Mouse (Mus musculus): ENCODE data around the gene Hoxa13. TPM values are rescaled to one million over a fixed set of nuclear protein-coding genes. Genes with fewer than 3 reads are reported as not detected.

Hoxa13 gene
- not detected in 2 replicates for polyA plus RNA-seq (2012; rRNA removed)

DNA sequence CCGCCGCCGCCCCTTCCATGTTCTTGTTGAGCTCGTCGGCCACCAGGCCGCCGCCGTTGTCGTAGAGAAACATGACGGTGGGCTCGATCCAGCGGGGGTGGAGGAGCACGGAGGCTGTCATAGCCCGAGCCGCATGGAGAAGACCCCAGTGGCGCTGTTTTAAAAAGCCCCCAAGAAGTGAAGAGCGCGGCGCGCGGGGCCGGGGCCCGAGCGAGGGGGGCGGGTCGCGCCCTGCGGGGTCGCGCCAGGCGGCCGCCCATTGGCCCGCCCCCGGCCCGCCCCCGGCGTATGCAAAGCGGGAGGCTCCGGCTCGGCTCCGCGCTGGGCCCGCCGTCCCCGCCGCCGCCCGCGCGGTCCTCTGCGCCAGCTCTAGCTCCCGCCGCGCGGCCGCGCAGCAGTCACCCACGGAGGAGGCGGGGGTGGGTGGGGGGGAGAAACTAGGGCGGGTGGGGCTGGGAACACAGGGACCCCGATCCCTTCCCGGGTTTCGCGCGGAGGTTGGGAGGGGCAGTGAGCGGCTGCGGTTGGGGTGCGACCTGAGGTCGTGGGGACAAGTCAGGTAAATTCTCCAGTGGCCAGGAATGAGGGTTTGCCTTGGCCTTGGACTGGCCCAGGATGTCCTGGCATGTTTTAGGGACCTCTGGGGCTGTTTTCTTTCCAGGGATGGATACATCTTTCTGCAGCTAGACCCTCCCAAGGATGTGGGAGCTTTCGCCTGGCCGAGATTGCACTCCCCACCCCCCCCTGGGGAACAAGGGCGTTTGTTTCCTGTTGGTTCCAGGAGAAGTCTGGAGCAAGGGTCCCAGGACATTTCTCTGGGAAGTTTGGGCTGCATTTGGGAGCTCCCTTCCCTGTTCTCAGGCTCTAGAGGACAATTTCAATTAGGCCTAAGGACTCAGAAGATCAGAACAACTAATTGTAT is at the start of gene Hoxa13:
Gene Hoxa13, minus strand, starts transcription at position 227 of the 922 bp plus-strand sequence.
- 2% methylated on average over 49 of the region's 72 CpGs for WGBS
- no peak for DNase-seq (ENCODE audit: low read depth, low spot score)

DNA sequence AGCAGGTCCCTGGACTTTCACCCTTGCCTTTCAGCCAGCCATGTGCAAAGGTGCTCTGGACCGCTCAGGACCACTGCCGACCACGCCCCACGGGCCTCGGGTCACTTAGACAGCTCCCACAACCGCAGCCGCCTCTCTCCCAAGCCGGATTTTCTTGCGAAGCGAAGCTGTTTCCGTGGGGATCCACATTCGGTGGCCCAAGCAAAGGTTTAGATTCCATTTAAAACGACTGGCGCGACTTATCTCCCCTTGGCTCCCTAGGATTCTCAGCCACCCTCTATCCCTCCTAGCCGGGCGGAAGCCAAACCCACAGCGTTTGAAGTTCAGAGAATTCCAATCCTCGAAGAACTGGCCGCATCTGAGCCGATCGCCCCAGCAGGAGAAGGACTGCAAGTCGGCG is 49.7 kb upstream of the Hoxa13 start:
- no peak for DNase-seq (ENCODE audit: low read depth, low spot score)
- 13% methylated on average over 24 of the region's 24 CpGs for WGBS

DNA sequence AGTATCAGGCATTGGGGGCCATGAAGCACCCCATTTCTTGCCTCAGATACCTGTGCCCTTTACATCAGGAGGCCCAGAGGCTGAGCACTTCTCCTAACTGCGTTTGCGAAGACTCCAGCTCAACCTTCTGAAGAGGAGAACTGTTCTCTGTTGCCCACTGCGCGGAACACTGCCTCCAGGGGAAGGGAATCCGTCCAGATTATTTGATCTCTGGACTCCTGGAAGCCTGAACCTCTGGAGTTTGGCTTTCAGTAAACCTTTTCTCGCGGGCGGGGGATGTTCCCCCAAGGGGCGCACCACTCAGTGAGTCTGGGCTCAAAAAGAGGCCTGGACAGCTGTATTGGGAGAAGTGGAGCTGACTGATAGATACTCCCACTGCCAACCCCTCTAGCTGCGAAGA is 49.1 kb upstream of the Hoxa13 start:
- DNase-seq (ENCODE audit: low read depth, low spot score): no peak
- WGBS: 73% methylated on average over 10 of the region's 10 CpGs

DNA sequence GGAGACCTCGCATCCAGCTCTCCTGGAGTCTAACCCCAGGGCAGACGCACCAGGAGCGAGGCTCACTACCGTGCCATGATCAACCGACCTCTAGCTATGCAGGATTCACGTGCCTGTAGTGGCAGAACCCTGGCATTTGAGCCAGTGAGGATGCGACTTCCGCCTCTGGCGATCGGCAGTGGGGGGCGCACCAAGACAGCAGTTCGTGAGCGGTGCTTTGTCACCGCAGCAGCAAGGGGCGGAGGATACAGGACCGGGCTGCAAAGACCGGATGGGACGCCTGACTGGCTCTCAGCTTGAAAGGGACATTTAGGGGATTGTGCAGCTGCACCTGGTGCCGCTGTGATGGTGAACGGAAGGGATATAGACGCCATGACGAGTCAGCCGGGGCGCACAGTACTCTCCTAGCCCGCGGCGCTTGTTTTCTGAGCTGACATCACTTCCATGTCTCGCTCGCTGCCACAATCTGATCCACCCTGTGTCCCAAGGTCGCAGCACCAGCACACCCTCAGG is 45.3 kb upstream of the Hoxa13 start:
- DNase-seq (ENCODE audit: low read depth, low spot score): no peak

GRCm38 (mm10) chr6:52303426-52303825 is 42.7 kb upstream of the Hoxa13 start:
- no peak for DNase-seq (ENCODE audit: low read depth, low spot score)
- 66% methylated on average over 3 of the region's 3 CpGs for WGBS

More for the DNA sequence above, 45.3 kb upstream of the Hoxa13 start:
- WGBS: 2% methylated on average over 30 of the region's 30 CpGs

- no peak for DNase-seq (ENCODE audit: low read depth, low spot score)
- 81% methylated on average over 4 of the region's 4 CpGs for WGBS
Observed at GRCm38 (mm10) chr6:52300806-52301205, 40.1 kb upstream of the Hoxa13 start.

DNA sequence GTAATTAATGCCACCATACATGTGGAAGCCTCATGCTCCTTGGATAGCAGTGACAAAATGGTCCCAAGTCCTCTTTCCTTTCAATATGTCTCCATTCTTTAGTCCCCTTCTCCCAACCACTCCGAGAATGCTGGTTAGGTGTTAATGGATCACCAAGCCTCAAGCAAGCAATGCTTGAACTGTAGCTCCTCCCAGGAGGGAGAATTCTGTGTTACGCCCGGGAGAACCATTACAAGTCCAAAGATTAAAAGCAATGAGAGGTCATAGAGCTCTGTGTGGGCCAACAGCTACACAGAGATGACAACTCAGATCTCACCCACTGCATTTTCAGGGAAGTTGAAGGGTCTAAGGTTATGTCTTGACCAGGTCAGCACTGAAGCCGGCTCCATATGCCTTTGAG is 37.8 kb upstream of the Hoxa13 start:
- DNase-seq (ENCODE audit: low read depth, low spot score): no peak
- WGBS: 38% methylated on average over 4 of the region's 4 CpGs

- no peak for DNase-seq (ENCODE audit: low read depth, low spot score)
- WGBS: 37% methylated on average over 6 of the region's 6 CpGs
Observed at GRCm38 (mm10) chr6:52294616-52295015, 33.9 kb upstream of the Hoxa13 start.

DNA sequence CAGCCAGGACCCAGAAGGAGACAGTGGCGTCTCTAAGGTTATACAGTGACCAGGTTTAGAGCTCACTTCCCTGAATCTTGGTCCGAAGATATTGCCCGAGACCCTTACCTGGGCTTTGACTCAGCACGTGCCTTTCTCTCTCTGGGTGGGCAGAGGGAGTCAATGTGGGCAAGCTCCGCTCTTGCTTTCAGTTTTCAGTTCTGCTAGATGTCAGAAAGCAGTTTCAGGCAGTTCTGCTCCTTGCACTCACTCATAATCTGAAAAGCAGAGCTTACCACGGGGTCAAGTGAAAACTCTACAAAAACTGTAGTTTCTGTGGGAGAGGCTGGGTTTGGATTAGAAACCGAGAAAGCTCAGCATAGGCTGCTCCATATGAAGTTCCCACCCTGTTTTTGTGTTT is 31.6 kb upstream of the Hoxa13 start:
- DNase-seq (ENCODE audit: low read depth, low spot score): no peak
- WGBS: 83% methylated on average over 7 of the region's 7 CpGs

DNA sequence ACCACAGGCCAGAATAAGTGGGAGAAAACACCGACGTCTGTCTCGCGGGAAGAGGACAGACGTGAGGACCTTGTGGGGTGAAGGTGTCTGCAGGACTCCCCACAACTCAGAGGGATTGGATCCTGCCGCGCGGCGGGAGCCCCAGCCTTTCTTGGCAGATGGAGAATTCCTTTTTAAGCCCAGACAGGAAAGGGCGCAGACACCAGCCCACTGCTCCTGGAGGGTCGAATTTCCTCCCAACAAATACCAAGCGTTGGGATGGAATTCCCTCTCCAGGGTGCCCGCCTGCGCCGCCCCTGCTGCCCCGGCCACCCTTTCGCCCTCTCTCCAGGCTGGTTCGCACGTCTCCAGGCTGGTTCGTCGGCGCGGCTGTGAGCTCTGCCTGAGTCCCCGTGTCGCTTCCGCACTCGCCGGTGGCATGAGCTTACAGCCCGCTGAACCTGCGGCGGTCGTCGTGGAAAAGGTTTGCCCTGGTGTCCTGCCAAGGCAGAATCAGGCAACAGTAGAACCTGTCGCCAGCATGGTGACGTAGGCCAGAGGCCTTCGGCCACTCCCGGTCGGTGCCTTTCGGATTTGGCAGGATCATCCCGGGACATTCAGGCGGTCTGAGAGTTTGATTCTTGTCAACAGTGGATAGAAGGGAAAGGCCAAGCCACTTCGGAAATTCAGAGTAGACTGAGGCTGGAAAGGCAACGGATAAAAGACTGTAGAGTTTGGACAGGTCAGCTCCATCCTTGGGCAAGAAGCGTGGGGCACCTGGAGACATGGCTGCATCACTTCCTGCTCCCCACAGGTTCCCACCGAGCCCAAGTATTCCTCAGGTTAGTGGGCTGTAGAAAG is 30.6 kb upstream of the Hoxa13 start:
- DNase-seq (ENCODE audit: low read depth, low spot score): no peak
- 7% methylated on average over 45 of the region's 45 CpGs for WGBS

GRCm38 (mm10) chr6:52290186-52290585 is 29.5 kb upstream of the Hoxa13 start:
- WGBS: 29% methylated on average over 12 of the region's 12 CpGs
- DNase-seq (ENCODE audit: low read depth, low spot score): no peak

GRCm38 (mm10) chr6:52283896-52284295 is 23.2 kb upstream of the Hoxa13 start:
- 87% methylated on average over 5 of the region's 5 CpGs for WGBS
- no peak for DNase-seq (ENCODE audit: low read depth, low spot score)

DNA sequence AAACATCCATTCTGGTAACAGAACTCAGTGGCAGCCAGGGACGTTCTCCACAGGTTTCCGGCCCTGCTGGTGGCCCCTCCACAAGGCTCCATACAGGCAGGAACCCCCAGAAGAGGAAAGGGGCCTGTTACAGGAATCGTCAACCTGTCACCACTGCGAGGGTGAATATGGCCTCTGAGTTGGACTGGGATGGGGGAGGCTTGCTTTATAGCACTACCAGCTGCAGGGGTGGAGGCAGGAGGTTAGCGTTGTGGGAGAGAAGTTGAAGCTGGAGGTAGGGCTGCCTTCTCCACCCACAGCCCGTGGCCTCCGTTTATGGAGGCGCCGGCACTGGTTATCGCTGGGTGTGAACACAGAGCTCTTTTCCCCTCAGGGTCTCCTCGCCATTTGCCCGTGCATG is 20.4 kb upstream of the Hoxa13 start:
- DNase-seq (ENCODE audit: low read depth, low spot score): no peak
- WGBS: 56% methylated on average over 12 of the region's 12 CpGs

GRCm38 (mm10) chr6:52276920-52277319 is 16.2 kb upstream of the Hoxa13 start:
- DNase-seq (ENCODE audit: low read depth, low spot score): no peak
- WGBS: 50% methylated on average over 5 of the region's 5 CpGs

- 46% methylated on average over 6 of the region's 6 CpGs for WGBS
- no peak for DNase-seq (ENCODE audit: low read depth, low spot score)
Observed at GRCm38 (mm10) chr6:52276382-52276781, 15.7 kb upstream of the Hoxa13 start.

DNA sequence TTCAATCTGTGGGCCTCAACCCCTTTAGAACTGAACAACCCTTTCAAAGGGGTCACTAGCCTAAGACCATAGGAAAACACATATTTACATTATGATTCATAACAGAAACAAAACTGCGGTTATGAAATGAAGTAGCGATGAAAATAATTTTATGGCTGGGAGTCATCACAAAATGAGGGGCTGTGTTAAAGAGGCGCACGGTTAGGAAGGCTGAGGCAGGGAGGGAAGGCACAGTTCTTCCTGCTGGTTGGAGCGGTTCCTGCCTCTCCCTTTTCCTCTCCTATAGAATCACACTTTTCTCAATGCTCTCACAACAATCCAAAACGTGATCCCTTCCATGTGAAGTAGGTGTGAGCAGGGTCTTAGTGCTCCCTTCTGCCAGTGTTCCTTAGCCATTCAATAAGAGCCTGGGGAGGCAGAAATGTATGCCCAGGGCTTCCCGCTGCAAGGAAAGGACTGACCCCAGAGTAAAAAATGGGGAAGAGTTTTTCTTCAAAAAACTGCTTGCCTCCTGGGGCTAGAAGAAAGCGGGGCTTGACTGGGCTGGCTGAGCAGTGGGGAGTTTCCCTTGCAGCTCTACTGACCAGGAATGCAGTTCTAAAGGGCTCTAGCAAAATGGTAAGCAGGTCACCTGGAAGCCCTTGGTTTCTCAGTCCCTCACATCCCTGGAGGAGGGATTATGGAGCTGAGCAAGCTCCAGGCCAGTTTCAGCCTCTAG is 15.0 kb upstream of the Hoxa13 start:
- WGBS: 41% methylated on average over 8 of the region's 8 CpGs
- DNase-seq (ENCODE audit: low read depth, low spot score): no peak

DNA sequence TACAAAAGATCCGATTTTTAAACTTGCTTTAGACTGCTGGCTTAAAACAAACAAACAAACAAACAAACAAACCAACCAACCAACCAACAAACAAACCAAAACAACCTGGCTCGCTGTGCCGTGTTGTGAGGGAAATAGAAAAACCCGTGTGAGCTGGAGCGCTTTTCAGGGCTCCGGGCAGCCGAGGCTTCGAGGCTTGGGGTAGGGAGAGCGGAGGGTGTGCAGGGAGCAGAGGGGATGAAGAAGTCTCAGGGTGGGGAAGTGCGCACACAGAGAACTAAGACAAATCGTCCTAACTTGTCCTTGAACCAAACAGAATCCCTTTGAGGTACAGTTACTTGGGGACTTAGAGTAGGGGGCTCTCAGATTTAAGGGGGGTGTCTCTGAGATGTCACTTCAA is 13.9 kb upstream of the Hoxa13 start:
- no peak for DNase-seq (ENCODE audit: low read depth, low spot score)
- WGBS: 36% methylated on average over 11 of the region's 11 CpGs

DNA sequence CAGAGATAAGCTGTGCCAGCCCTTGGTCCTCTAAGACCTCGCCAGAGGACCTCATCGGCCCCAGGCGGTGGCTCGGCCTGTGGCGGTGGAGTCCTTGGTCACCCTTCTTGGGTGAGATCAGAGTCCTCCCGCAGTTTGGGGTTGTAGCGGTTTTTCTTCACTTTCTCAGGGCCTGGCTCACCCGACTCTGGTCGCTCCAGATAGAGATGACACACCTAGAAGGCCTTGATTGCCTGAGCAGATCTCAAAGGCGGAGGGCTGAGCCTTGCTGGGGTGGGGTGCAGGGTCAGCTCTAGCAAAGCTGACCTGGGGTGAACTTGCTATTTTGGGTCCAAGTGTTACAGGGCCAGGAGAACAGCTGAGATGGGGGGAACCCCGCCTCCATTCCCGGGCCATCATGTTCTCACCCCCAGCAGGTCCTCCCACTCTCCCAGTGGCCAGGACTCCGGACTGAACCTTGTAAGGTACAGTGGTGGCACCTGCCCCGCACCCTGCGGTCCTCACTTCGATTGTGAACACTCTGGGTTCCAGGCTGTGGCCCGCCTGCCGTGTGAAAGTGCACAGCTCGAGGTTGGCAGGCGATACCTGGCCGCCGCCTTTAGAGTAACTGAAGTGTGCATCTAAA is 13.1 kb upstream of the Hoxa13 start:
- no peak for DNase-seq (ENCODE audit: low read depth, low spot score)
- WGBS: 29% methylated on average over 22 of the region's 22 CpGs

All from large intestine, adult 2 months (tissue).